Mouse (Mus musculus) forebrain, embryonic 12.5 days (tissue): ENCODE measurements around the gene Fam117a. TPM values are rescaled to one million over a fixed set of nuclear protein-coding genes. Genes with fewer than 3 reads are reported as not detected.

ENCODE experiments used
- ATAC-seq: fragments of 200-750 bp; cut with Nextera tagmentation; 2 replicates; pipeline ENCODE4 v1.8.0; 2017; ENCODE audit warnings: moderate TSS enrichment; ENCODE audit not compliant: low FRiP score
- H3K27ac ChIP-seq: fragments of 300-500 bp; sonication (generic); 2 replicates; pipeline ENCODE4 v1.5.1; 2016; ENCODE audit warnings: mild to moderate bottlenecking
- H3K27me3 ChIP-seq: fragments of 300-500 bp; sonication (generic); 2 replicates; pipeline ENCODE4 v1.6.1; 2016; ENCODE audit warnings: mild to moderate bottlenecking
- H3K36me3 ChIP-seq: fragments of 300-500 bp; sonication (generic); replicated peaks from 2 replicates; pipeline ENCODE4 v1.6.1; 2016; ENCODE audit warnings: mild to moderate bottlenecking
- H3K4me1 ChIP-seq: fragments of 300-500 bp; sonication (generic); 2 replicates; pipeline ENCODE4 v1.6.1; 2016
- H3K4me2 ChIP-seq: fragments of 300-500 bp; sonication (generic); 2 replicates; pipeline ENCODE4 v1.6.1; 2016; ENCODE audit warnings: mild to moderate bottlenecking, moderate library complexity
- H3K4me3 ChIP-seq: fragments of 300-500 bp; sonication (generic); replicated peaks from 2 replicates; pipeline ENCODE4 v1.5.1; 2016; ENCODE audit warnings: mild to moderate bottlenecking
- H3K9ac ChIP-seq: fragments of 300-500 bp; sonication (generic); 2 replicates; pipeline ENCODE4 v1.6.1; 2016; ENCODE audit warnings: mild to moderate bottlenecking
- H3K9me3 ChIP-seq: fragments of 300-500 bp; sonication (generic); 2 replicates; pipeline ENCODE4 v1.6.1; 2016
- WGBS: fragments of 180-500 bp; shearing (Covaris S2); methylation state at CpG from one replicate; pipeline ENCODE4 v1.1.7; 2016; 5-methylcytosine and 5-hydroxymethylcytosine counted together
- polyA plus RNA-seq: library from polyadenylated mRNA; unstranded; fragments of >200 nt; fragmentation: Nextera tagmentation; extraction: Ambion mirVana; gene quantifications from 2 replicates; pipeline ENCODE4 v1.2.1, GENCODE M21; 2016

Gene Fam117a
- polyA plus RNA-seq, 1 experiment from 2014 or later = 7.8 TPM

- peaks cover 58% of the 10 kb centered on the region for H3K36me3 ChIP-seq
- no peak overlapping the region for H3K27ac ChIP-seq
- H3K4me3 ChIP-seq = no peak overlapping the region
- no peaks in the 10 kb centered on the region for H3K27me3 ChIP-seq
- no peak overlapping the region for H3K9ac ChIP-seq
- H3K4me2 ChIP-seq = no peak overlapping the region
- peaks cover 17% of the 10 kb centered on the region for H3K4me1 ChIP-seq
- 93% methylated on average over 6 of the region's 6 CpGs for WGBS
- ATAC-seq = no peak
- H3K9me3 ChIP-seq = no peaks in the 10 kb centered on the region
Measured at GRCm38 (mm10) chr11:95390420-95390819, 53.6 kb downstream of the Fam117a start.

- Histone ChIP-seq H3K27ac (no peak overlapping the region), H3K27me3 (no peaks in the 10 kb centered on the region), H3K4me3 (no peak overlapping the region), H3K9me3 (no peaks in the 10 kb centered on the region), H3K9ac (no peak overlapping the region), H3K4me2 (no peak overlapping the region), H3K4me1 (peaks cover 9% of the 10 kb centered on the region), H3K36me3 (peaks cover 58% of the 10 kb centered on the region)
- 80% methylated on average over 4 of the region's 4 CpGs for WGBS
- no peak for ATAC-seq
Measured at GRCm38 (mm10) chr11:95391201-95391600, 54.4 kb downstream of the Fam117a start.

DNA sequence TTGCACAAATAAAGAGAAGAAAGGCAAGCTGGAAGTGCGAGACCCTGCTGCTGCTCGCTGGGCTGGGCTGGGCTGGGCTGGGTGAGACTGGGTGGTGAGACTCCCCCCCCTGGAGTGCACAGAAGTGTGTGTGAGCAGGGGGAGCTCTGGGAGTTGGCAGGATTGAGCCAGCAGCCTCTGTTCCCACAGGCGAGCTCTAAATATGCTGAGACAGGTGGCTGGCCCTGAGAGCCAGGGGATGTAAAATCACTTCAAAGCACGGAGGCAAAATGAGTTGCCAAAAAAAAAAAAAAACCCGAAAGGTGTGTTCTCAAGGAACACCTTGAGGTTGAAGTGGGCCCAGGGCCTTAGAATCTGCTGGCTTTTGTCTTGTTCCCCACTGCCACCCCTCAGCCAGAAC is 54.9 kb downstream of the Fam117a start:
- WGBS = 81% methylated on average over 5 of the region's 5 CpGs

GRCm38 (mm10) chr11:95392223-95392667 is 55.4 kb downstream of the Fam117a start:
- no peak for ATAC-seq
- H3K9me3 ChIP-seq = no peaks in the 10 kb centered on the region
- H3K4me2 ChIP-seq = no peak overlapping the region
- 0 out of 2 replicates have a peak, but pooled peaks cover 4% of the 10 kb centered on the region for H3K4me1 ChIP-seq
- H3K4me3 ChIP-seq = no peak overlapping the region
- H3K36me3 ChIP-seq = peaks cover 50% of the 10 kb centered on the region
- no peak overlapping the region for H3K9ac ChIP-seq
- 72% methylated on average over 7 of the region's 7 CpGs for WGBS
- H3K27me3 ChIP-seq = no peaks in the 10 kb centered on the region
- no peak overlapping the region for H3K27ac ChIP-seq

More for the DNA sequence above, 54.9 kb downstream of the Fam117a start:
- no peak overlapping the region for H3K27ac ChIP-seq
- no peak overlapping the region for H3K9ac ChIP-seq
- H3K36me3 ChIP-seq = peaks cover 54% of the 10 kb centered on the region
- H3K4me1 ChIP-seq = 0 out of 2 replicates have a peak, but pooled peaks cover 4% of the 10 kb centered on the region
- H3K27me3 ChIP-seq = no peaks in the 10 kb centered on the region
- H3K9me3 ChIP-seq = no peaks in the 10 kb centered on the region
- H3K4me3 ChIP-seq = no peak overlapping the region
- H3K4me2 ChIP-seq = no peak overlapping the region
- ATAC-seq = no peak

- H3K27me3 ChIP-seq = no peaks in the 10 kb centered on the region
- H3K4me3 ChIP-seq = no peak overlapping the region
- no peaks in the 10 kb centered on the region for H3K9me3 ChIP-seq
- H3K9ac ChIP-seq = no peak overlapping the region
- no peak for ATAC-seq
- peaks cover 44% of the 10 kb centered on the region for H3K36me3 ChIP-seq
- H3K4me2 ChIP-seq = no peak overlapping the region
- no peak overlapping the region; the same call in 1 of the 2 replicates for H3K27ac ChIP-seq
- H3K4me1 ChIP-seq = 0 out of 2 replicates have a peak, but pooled peaks cover 4% of the 10 kb centered on the region
- 83% methylated on average over 11 of the region's 11 CpGs for WGBS
Measured at GRCm38 (mm10) chr11:95392708-95393499, 56.1 kb downstream of the Fam117a start.

DNA sequence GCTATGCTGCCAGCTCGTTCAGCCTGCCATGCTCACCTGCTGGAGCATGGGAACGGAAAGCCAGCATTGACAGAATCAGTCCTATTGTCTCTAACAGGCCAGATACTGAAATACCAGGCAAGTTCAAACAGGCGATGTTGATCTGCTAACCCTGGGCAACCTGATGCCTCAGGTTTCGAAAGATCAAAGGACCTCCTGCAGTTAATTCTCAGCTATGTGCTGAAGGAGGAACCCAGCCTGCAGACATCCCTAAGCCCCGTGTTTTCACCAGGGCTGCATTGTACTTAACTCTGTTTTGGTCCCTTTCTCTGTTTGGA is 56.6 kb downstream of the Fam117a start:
- ATAC-seq = no peak
- H3K27me3 ChIP-seq = peaks cover under 1% of the 10 kb centered on the region; the same call in 1 of the 2 replicates
- 32% methylated on average over 5 of the region's 5 CpGs for WGBS
- no peak overlapping the region for H3K4me3 ChIP-seq
- no peaks in the 10 kb centered on the region for H3K9me3 ChIP-seq
- H3K9ac ChIP-seq = no peak overlapping the region
- peaks cover 38% of the 10 kb centered on the region for H3K36me3 ChIP-seq
- H3K4me1 ChIP-seq = 0 out of 2 replicates have a peak, but pooled peaks cover 4% of the 10 kb centered on the region
- no peak overlapping the region for H3K27ac ChIP-seq
- H3K4me2 ChIP-seq = no peak overlapping the region

DNA sequence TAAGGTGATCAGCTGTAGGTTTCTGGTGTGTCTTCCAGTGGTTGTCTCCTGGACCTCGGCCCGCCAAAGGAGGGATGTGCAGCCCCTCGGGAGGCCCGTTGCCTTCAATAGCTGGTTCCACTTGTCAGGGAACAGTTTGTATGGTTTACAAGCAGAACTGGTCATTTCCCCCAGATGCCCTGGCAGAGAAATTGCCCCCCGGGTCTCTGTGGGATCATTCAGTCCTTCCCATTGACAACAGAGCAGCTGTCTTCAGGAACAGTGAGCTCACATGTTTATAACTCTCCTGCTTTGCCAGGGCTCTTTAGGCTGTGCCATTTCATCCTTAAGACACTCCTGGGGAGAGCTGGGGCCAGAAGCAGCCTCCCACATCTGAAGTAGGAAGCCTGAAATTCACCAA is 57.3 kb downstream of the Fam117a start:
- Histone ChIP-seq H3K9ac (no peak overlapping the region), H3K27ac (no peak overlapping the region), H3K4me2 (no peak overlapping the region), H3K4me3 (no peak overlapping the region), H3K36me3 (peaks cover 32% of the 10 kb centered on the region), H3K27me3 (peaks cover 4% of the 10 kb centered on the region; the same call in 1 of the 2 replicates), H3K4me1 (0 out of 2 replicates have a peak, but pooled peaks cover 4% of the 10 kb centered on the region), H3K9me3 (no peaks in the 10 kb centered on the region)
- WGBS = 71% methylated on average over 5 of the region's 5 CpGs
- ATAC-seq = no peak

GRCm38 (mm10) chr11:95396548-95396947 is 59.7 kb downstream of the Fam117a start:
- Histone ChIP-seq H3K4me1 (0 out of 2 replicates have a peak, but pooled peaks cover 5% of the 10 kb centered on the region), H3K27me3 (peaks cover 10% of the 10 kb centered on the region; the same call in 1 of the 2 replicates), H3K4me2 (no peak overlapping the region), H3K9ac (no peak overlapping the region), H3K27ac (no peak overlapping the region), H3K9me3 (no peaks in the 10 kb centered on the region), H3K36me3 (peaks cover 9% of the 10 kb centered on the region; the same call in 1 of the 2 replicates), H3K4me3 (no peak overlapping the region)
- ATAC-seq = no peak
- WGBS = 65% methylated on average over 1 of the region's 1 CpGs

GRCm38 (mm10) chr11:95397843-95398835 is 61.3 kb downstream of the Fam117a start:
- no peaks in the 10 kb centered on the region for H3K36me3 ChIP-seq
- H3K4me1 ChIP-seq = 0 out of 2 replicates have a peak, but pooled peaks cover 6% of the 10 kb centered on the region
- H3K27ac ChIP-seq = no peak overlapping the region
- WGBS = 57% methylated on average over 14 of the region's 14 CpGs
- H3K9ac ChIP-seq = no peak overlapping the region
- peaks cover 10% of the 10 kb centered on the region; the same call in 1 of the 2 replicates for H3K27me3 ChIP-seq
- no peak overlapping the region; the same call in 1 of the 2 replicates for H3K4me2 ChIP-seq
- H3K9me3 ChIP-seq = no peaks in the 10 kb centered on the region
- no peak overlapping the region for H3K4me3 ChIP-seq
- no peak for ATAC-seq

DNA sequence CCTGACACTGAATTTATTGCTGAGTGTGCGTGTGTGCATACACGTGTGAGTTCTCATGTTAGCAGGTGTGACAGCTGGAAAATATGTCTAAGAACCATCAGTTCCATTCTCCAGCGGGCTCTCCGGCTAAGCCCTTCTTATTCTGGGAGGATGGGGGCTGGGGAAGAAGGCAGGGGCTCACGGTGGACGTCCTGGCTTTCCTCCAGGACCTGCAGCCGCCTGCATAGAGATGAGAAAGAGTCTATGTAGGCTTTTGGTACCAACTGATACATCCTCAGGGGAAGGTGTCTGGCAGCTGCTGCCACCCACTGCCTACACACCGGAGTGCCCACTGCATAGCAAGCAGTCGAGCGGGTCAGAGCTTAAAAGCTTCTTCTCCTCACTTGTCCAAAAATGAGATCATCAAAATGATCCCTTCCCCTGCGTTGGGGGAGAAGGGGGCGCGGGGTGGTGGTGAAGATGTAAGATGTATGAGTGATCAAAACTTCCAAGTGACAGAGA is 62.8 kb downstream of the Fam117a start:
- Histone ChIP-seq H3K4me1 (peaks cover 12% of the 10 kb centered on the region; the same call in 1 of the 2 replicates), H3K4me3 (no peak overlapping the region), H3K36me3 (no peaks in the 10 kb centered on the region), H3K9me3 (no peaks in the 10 kb centered on the region), H3K4me2 (no peak overlapping the region), H3K9ac (no peak overlapping the region), H3K27ac (no peak overlapping the region), H3K27me3 (peaks cover 10% of the 10 kb centered on the region; the same call in 1 of the 2 replicates)
- ATAC-seq = no peak
- WGBS = 72% methylated on average over 13 of the region's 13 CpGs

- no peak overlapping the region for H3K4me3 ChIP-seq
- peaks cover 12% of the 10 kb centered on the region; the same call in 1 of the 2 replicates for H3K4me1 ChIP-seq
- H3K9me3 ChIP-seq = no peaks in the 10 kb centered on the region
- ATAC-seq = no peak
- H3K4me2 ChIP-seq = no peak overlapping the region
- peaks cover 10% of the 10 kb centered on the region; the same call in 1 of the 2 replicates for H3K27me3 ChIP-seq
- H3K27ac ChIP-seq = no peak overlapping the region
- no peak overlapping the region for H3K9ac ChIP-seq
- WGBS = 89% methylated on average over 5 of the region's 5 CpGs
- no peaks in the 10 kb centered on the region for H3K36me3 ChIP-seq
Measured at GRCm38 (mm10) chr11:95401568-95401967, 64.8 kb downstream of the Fam117a start.

GRCm38 (mm10) chr11:95402196-95402595 is 65.4 kb downstream of the Fam117a start:
- no peak overlapping the region for H3K27ac ChIP-seq
- peaks cover 12% of the 10 kb centered on the region; the same call in 1 of the 2 replicates for H3K4me1 ChIP-seq
- H3K36me3 ChIP-seq = no peaks in the 10 kb centered on the region
- ATAC-seq = no peak
- no peak overlapping the region for H3K9ac ChIP-seq
- WGBS = 19% methylated on average over 5 of the region's 5 CpGs
- no peak overlapping the region for H3K4me2 ChIP-seq
- peaks cover 10% of the 10 kb centered on the region; the same call in 1 of the 2 replicates for H3K27me3 ChIP-seq
- no peak overlapping the region for H3K4me3 ChIP-seq
- H3K9me3 ChIP-seq = no peaks in the 10 kb centered on the region
